Mouse (Mus musculus) myocyte (in vitro differentiated cells): ENCODE data around the gene Cyp2c70.

Experiments used
- CEBPB ChIP-seq: IDR thresholded peaks from 2 replicates; pipeline ENCODE4 v1.6.1; 2011; ENCODE audit warnings: mild to moderate bottlenecking, moderate library complexity; ENCODE audit not compliant: poor library complexity, insufficient read depth, severe bottlenecking
- E2F4 ChIP-seq: IDR thresholded peaks from one replicate; pipeline ENCODE4 v1.6.1; 2011; ENCODE audit warnings: mild to moderate bottlenecking, control low read depth, moderate library complexity; ENCODE audit not compliant: insufficient read depth
- MYOD1 ChIP-seq, 3 experiments: IDR thresholded peaks; one replicate each; pipeline ENCODE4 v1.6.1; 2011; ENCODE audit warnings: control low read depth in 2 of 3, low read depth in 2 of 3, mild to moderate bottlenecking in 2 of 3, moderate library complexity in 1 of 3; ENCODE audit not compliant: insufficient read length in 2 of 3, control insufficient read depth in 1 of 3
- POLR2A ChIP-seq: IDR thresholded peaks from one replicate; pipeline ENCODE4 v1.6.1; 2011; ENCODE audit warnings: low read depth, mild to moderate bottlenecking, control low read depth, moderate library complexity; ENCODE audit not compliant: insufficient read length
- POLR2AphosphoS2 ChIP-seq: IDR thresholded peaks from one replicate; pipeline ENCODE4 v1.6.1; 2011; ENCODE audit warnings: low read depth, control low read depth; ENCODE audit not compliant: insufficient read length
- REST ChIP-seq: IDR thresholded peaks from one replicate; pipeline ENCODE4 v1.6.1; 2011; ENCODE audit warnings: mild to moderate bottlenecking, control low read depth, moderate library complexity; ENCODE audit not compliant: insufficient read depth, insufficient read length
- USF1 ChIP-seq: IDR thresholded peaks from one replicate; pipeline ENCODE4 v1.6.1; 2011; ENCODE audit warnings: low read depth, mild to moderate bottlenecking, control low read depth, moderate library complexity

GRCm38 (mm10) chr19:40190596-40190995 is 3.5 kb upstream of the Cyp2c70 start:
- no peak for TF ChIP-seq POLR2A
- no peak for TF ChIP-seq POLR2AphosphoS2
- no peak for TF ChIP-seq REST
- TF ChIP-seq E2F4, result no peak
- no peak for TF ChIP-seq USF1
- TF ChIP-seq MYOD1 (IDR thresholded peaks at IDR 0.05; ENCODE audit: control insufficient read depth in 1 of 3, insufficient read length in 2 of 3, low read depth in 2 of 3), result no peak
- no peak for TF ChIP-seq CEBPB
